Mouse (Mus musculus) stomach, postnatal 0 days (tissue): ENCODE data around the gene Flt3. TPM values are rescaled to one million over a fixed set of nuclear protein-coding genes. Genes with fewer than 3 reads are reported as not detected.

ENCODE experiments used
- ATAC-seq: fragments of 200-750 bp; cut with Nextera tagmentation; 2 replicates; pipeline ENCODE4 v1.8.0; 2017; ENCODE audit not compliant: low FRiP score, low TSS enrichment
- DNase-seq: peaks from one replicate; pipeline ENCODE4 v3.0.0-alpha.2; 2016; ENCODE audit warnings: low spot score
- H3K27ac ChIP-seq: fragments of 300-500 bp; sonication (generic); replicated peaks from 2 replicates; pipeline ENCODE4 v1.5.1; 2014; ENCODE audit warnings: mild to moderate bottlenecking, control low read depth
- H3K27me3 ChIP-seq: fragments of 300-500 bp; sonication (generic); 2 replicates; pipeline ENCODE4 v1.6.1; 2014; ENCODE audit warnings: low read length; ENCODE audit not compliant: control insufficient read depth, insufficient read depth
- H3K36me3 ChIP-seq: fragments of 300-500 bp; sonication (generic); 2 replicates; pipeline ENCODE4 v1.6.1; 2014; ENCODE audit warnings: low read length, mixed read lengths; ENCODE audit not compliant: control insufficient read depth, insufficient read depth
- H3K4me1 ChIP-seq: fragments of 300-500 bp; sonication (generic); replicated peaks from 2 replicates; pipeline ENCODE4 v1.6.1; 2014; ENCODE audit warnings: antibody characterized with exemption; ENCODE audit not compliant: control insufficient read depth, insufficient read depth
- H3K4me2 ChIP-seq: fragments of 300-500 bp; sonication (generic); replicated peaks from 2 replicates; pipeline ENCODE4 v1.6.1; 2014; ENCODE audit warnings: low read depth, mild to moderate bottlenecking, control low read depth, moderate library complexity
- H3K4me3 ChIP-seq: fragments of 300-500 bp; sonication (generic); 2 replicates; pipeline ENCODE4 v1.5.1; 2014; ENCODE audit warnings: low read depth, low read length, control low read depth
- H3K9ac ChIP-seq: fragments of 300-500 bp; sonication (generic); 2 replicates; pipeline ENCODE4 v1.6.1; 2014; ENCODE audit warnings: mild to moderate bottlenecking, low read length, control low read depth, mixed read lengths
- H3K9me3 ChIP-seq: fragments of 300-500 bp; sonication (generic); 2 replicates; pipeline ENCODE4 v1.6.1; 2016; ENCODE audit warnings: low read length; ENCODE audit not compliant: control insufficient read depth
- CTCF ChIP-seq: IDR thresholded peaks from 2 replicates; pipeline ENCODE4 v1.5.1; 2016; ENCODE audit warnings: antibody characterized with exemption, low read depth, mild to moderate bottlenecking, moderate library complexity
- EP300 ChIP-seq: optimal IDR thresholded peaks from 2 replicates; pipeline ENCODE3; 2016; ENCODE audit warnings: antibody characterized with exemption
- WGBS: fragments of 180-500 bp; shearing (Covaris S2); extraction: QIAGEN DNeasy Blood & Tissue Kit; methylation state at CpG from one replicate; pipeline ENCODE4 v1.1.7; 2014; 5-methylcytosine and 5-hydroxymethylcytosine counted together
- polyA plus RNA-seq: library from polyadenylated mRNA; unstranded; fragments of >200 nt; fragmentation: Nextera tagmentation; extraction: Ambion mirVana; gene quantifications from 2 replicates; pipeline ENCODE4 v1.2.1, GENCODE M21; 2015

The Flt3 gene
- polyA plus RNA-seq, 1 experiment from 2014 or later = 0.10 TPM

- DNase-seq = no peak
- no peaks in the 10 kb centered on the region for H3K4me1 ChIP-seq
These were observed 11.2 kb downstream of the Flt3 start for GRCm38 (mm10) chr5:147389052-147389451.

GRCm38 (mm10) chr5:147388376-147389008 is 11.8 kb downstream of the Flt3 start:
- H3K9ac ChIP-seq = no peak overlapping the region

More at GRCm38 (mm10) chr5:147389052-147389451, 11.2 kb downstream of the Flt3 start:
- Histone ChIP-seq H3K4me2 (no peak overlapping the region), H3K9ac (no peak overlapping the region), H3K4me3 (no peak overlapping the region), H3K9me3 (no peaks in the 10 kb centered on the region), H3K27ac (no peak overlapping the region), H3K36me3 (no peaks in the 10 kb centered on the region), H3K27me3 (no peaks in the 10 kb centered on the region)
- TF ChIP-seq EP300 (no peak), CTCF (no peak)
- WGBS = 83% methylated on average over 5 of the region's 5 CpGs
- ATAC-seq = no peak

GRCm38 (mm10) chr5:147386865-147387264 is 13.4 kb downstream of the Flt3 start:
- H3K4me1 ChIP-seq = no peaks in the 10 kb centered on the region
- 81% methylated on average over 13 of the region's 13 CpGs for WGBS
- no peak for ATAC-seq
- H3K36me3 ChIP-seq = no peaks in the 10 kb centered on the region
- no peaks in the 10 kb centered on the region for H3K9me3 ChIP-seq
- H3K27ac ChIP-seq = no peak overlapping the region
- H3K27me3 ChIP-seq = no peaks in the 10 kb centered on the region
- no peak for DNase-seq
- no peak overlapping the region for H3K4me2 ChIP-seq
- H3K4me3 ChIP-seq = no peak overlapping the region
- TF ChIP-seq EP300 = no peak
- TF ChIP-seq CTCF = no peak
- H3K9ac ChIP-seq = no peak overlapping the region

More at GRCm38 (mm10) chr5:147388376-147389008, 11.8 kb downstream of the Flt3 start:
- H3K4me1 ChIP-seq = no peaks in the 10 kb centered on the region
- 69% methylated on average over 9 of the region's 9 CpGs for WGBS
- no peaks in the 10 kb centered on the region for H3K36me3 ChIP-seq
- no peak overlapping the region for H3K4me3 ChIP-seq
- ATAC-seq (no peak), DNase-seq (no peak)
- TF ChIP-seq EP300 = no peak
- no peak for TF ChIP-seq CTCF
- no peaks in the 10 kb centered on the region for H3K27me3 ChIP-seq
- H3K9me3 ChIP-seq = no peaks in the 10 kb centered on the region
- H3K4me2 ChIP-seq = no peak overlapping the region
- H3K27ac ChIP-seq = no peak overlapping the region

- H3K36me3 ChIP-seq = no peaks in the 10 kb centered on the region
- TF ChIP-seq EP300 (no peak), CTCF (no peak)
- no peak for DNase-seq
- no peak overlapping the region for H3K4me3 ChIP-seq
- H3K4me1 ChIP-seq = no peaks in the 10 kb centered on the region
- H3K27ac ChIP-seq = no peak overlapping the region
- WGBS = 81% methylated on average over 10 of the region's 10 CpGs
- no peak overlapping the region for H3K9ac ChIP-seq
- ATAC-seq = no peak
- H3K4me2 ChIP-seq = no peak overlapping the region
- H3K9me3 ChIP-seq = no peaks in the 10 kb centered on the region
- H3K27me3 ChIP-seq = no peaks in the 10 kb centered on the region
These were observed 18.9 kb downstream of the Flt3 start for GRCm38 (mm10) chr5:147381396-147381795.

GRCm38 (mm10) chr5:147379481-147379880 is 20.8 kb downstream of the Flt3 start:
- Histone ChIP-seq H3K9ac (no peak overlapping the region), H3K4me3 (no peak overlapping the region), H3K36me3 (no peaks in the 10 kb centered on the region), H3K4me2 (no peak overlapping the region), H3K4me1 (no peaks in the 10 kb centered on the region), H3K27ac (no peak overlapping the region), H3K27me3 (no peaks in the 10 kb centered on the region), H3K9me3 (no peaks in the 10 kb centered on the region)
- ATAC-seq (no peak), DNase-seq (no peak)
- no peak for TF ChIP-seq EP300
- TF ChIP-seq CTCF = no peak
- WGBS = 83% methylated on average over 3 of the region's 3 CpGs

GRCm38 (mm10) chr5:147370276-147370675 is 30.0 kb downstream of the Flt3 start:
- Histone ChIP-seq H3K4me2 (no peak overlapping the region), H3K4me1 (no peaks in the 10 kb centered on the region), H3K27me3 (no peaks in the 10 kb centered on the region), H3K9ac (no peak overlapping the region), H3K4me3 (no peak overlapping the region), H3K9me3 (no peaks in the 10 kb centered on the region), H3K27ac (no peak overlapping the region), H3K36me3 (no peaks in the 10 kb centered on the region)
- TF ChIP-seq EP300 = no peak
- TF ChIP-seq CTCF = no peak
- DNase-seq (no peak), ATAC-seq (no peak)
- 84% methylated on average over 8 of the region's 8 CpGs for WGBS
